Mouse (Mus musculus): ENCODE measurements at regions not wholly inside any gene's neighbourhood (a gene's known extent, or its start where the extent isn't known, plus 50 kb on each side); places are given as distances from the start of the nearest gene placed in this dataset.

DNA sequence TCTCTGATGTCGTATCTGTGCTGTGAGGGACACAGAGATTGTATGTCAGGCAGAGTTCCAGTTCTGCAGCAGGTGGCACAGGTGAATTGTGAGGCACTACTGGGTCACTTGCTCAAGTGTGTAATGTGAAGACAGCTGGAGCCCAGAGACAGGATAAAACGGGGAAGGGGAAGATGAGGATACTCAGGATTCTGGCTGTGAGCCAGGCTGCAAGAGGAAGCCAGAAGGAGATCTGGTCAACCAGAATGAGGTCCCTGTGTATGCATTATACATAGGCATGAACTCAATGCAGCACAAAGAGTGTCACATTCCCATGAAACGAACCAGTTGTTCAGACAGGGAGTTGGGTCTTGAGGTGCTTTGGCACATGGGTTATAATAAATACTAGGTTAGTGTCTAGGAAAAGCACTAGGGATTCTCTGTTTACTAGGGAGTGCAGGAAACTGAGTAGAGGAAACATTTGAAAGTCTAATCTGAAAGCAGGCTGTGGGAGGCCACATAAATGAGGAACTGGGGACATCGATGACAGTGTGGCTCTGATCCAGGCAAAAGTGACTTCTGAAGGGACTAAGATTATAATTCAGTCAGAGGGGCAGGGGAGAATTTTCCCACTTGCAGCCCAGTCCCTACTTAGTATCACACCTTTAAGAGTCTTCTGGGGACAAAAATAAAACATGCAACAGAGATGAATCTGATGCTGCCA lies 109.9 kb upstream of the Rxfp2 start:
- TF ChIP-seq CEBPB (IDR thresholded peaks at IDR 0.05; ENCODE audit: low read depth) = no peak
- TF ChIP-seq CTCF (IDR thresholded peaks at IDR 0.05; ENCODE audit: control insufficient read depth, insufficient read depth, insufficient read length) = no peak
